Mouse (Mus musculus): ENCODE measurements around the gene Cd163. TPM values are rescaled to one million over a fixed set of nuclear protein-coding genes. Genes with fewer than 3 reads are reported as not detected.
A peak's percentile ranks its signal among the peaks of the same experiment; 100 is the strongest.

Cd163 gene
- polyA plus RNA-seq, 1 experiment = 12.0 TPM

- no peak overlapping the region for H3K4me3 ChIP-seq (ENCODE audit: insufficient read depth, low read depth, low read length)
- no peak overlapping the region for H3K27ac ChIP-seq (replicated peaks; ENCODE audit: low read depth, low read length)
Measured at GRCm38 (mm10) chr6:124328394-124328991, 24.0 kb downstream of the Cd163 start.

GRCm38 (mm10) chr6:124329622-124330021 lies 25.2 kb downstream of the Cd163 start:
- no peak overlapping the region for H3K27ac ChIP-seq (replicated peaks; ENCODE audit: low read depth, low read length)
- no peaks in the 10 kb centered on the region for H3K4me1 ChIP-seq (ENCODE audit: control insufficient read depth, insufficient read depth, insufficient read length, low read length)
- no peak overlapping the region for H3K4me3 ChIP-seq (ENCODE audit: insufficient read depth, low read depth, low read length)

More at GRCm38 (mm10) chr6:124328394-124328991, 24.0 kb downstream of the Cd163 start:
- H3K4me1 ChIP-seq (ENCODE audit: control insufficient read depth, insufficient read depth, insufficient read length, low read length) = no peaks in the 10 kb centered on the region

- Histone ChIP-seq H3K27ac (replicated peaks; ENCODE audit: low read depth, low read length) (no peak overlapping the region), H3K4me3 (ENCODE audit: insufficient read depth, low read depth, low read length) (no peak overlapping the region), H3K4me1 (ENCODE audit: control insufficient read depth, insufficient read depth, insufficient read length, low read length) (no peaks in the 10 kb centered on the region)
Measured at GRCm38 (mm10) chr6:124345096-124345495, 40.6 kb downstream of the Cd163 start.

- H3K4me1 ChIP-seq (ENCODE audit: control insufficient read depth, insufficient read depth, insufficient read length, low read length) = no peaks in the 10 kb centered on the region
- H3K4me3 ChIP-seq (ENCODE audit: insufficient read depth, low read depth, low read length) = no peak overlapping the region
- no peak overlapping the region for H3K27ac ChIP-seq (replicated peaks; ENCODE audit: low read depth, low read length)
Measured at GRCm38 (mm10) chr6:124346613-124347012, 42.2 kb downstream of the Cd163 start.

- Histone ChIP-seq H3K27ac (replicated peaks; ENCODE audit: low read depth, low read length) (no peak overlapping the region), H3K4me1 (ENCODE audit: control insufficient read depth, insufficient read depth, insufficient read length, low read length) (no peaks in the 10 kb centered on the region), H3K4me3 (ENCODE audit: insufficient read depth, low read depth, low read length) (no peak overlapping the region)
Measured at GRCm38 (mm10) chr6:124353246-124353645, 48.8 kb downstream of the Cd163 start.

GRCm38 (mm10) chr6:124358953-124359352 lies 54.5 kb downstream of the Cd163 start:
- Histone ChIP-seq H3K4me3 (ENCODE audit: insufficient read depth, low read depth, low read length) (no peak overlapping the region), H3K4me1 (ENCODE audit: control insufficient read depth, insufficient read depth, insufficient read length, low read length) (no peaks in the 10 kb centered on the region), H3K27ac (replicated peaks; ENCODE audit: low read depth, low read length) (no peak overlapping the region)

- H3K4me1 ChIP-seq (ENCODE audit: control insufficient read depth, insufficient read depth, insufficient read length, low read length) = no peaks in the 10 kb centered on the region
- no peak overlapping the region for H3K27ac ChIP-seq (replicated peaks; ENCODE audit: low read depth, low read length)
Measured at GRCm38 (mm10) chr6:124360549-124360948, 56.1 kb downstream of the Cd163 start.

GRCm38 (mm10) chr6:124364328-124364727 lies 59.9 kb downstream of the Cd163 start:
- H3K27ac ChIP-seq (replicated peaks; ENCODE audit: low read depth, low read length) = no peak overlapping the region
- no peak overlapping the region for H3K4me3 ChIP-seq (ENCODE audit: insufficient read depth, low read depth, low read length)
- H3K4me1 ChIP-seq (ENCODE audit: control insufficient read depth, insufficient read depth, insufficient read length, low read length) = no peaks in the 10 kb centered on the region

More at GRCm38 (mm10) chr6:124360549-124360948, 56.1 kb downstream of the Cd163 start:
- H3K4me3 ChIP-seq (ENCODE audit: insufficient read depth, low read depth, low read length) = no peak overlapping the region

- peak overlapping the region; percentile 84 for H3K27ac ChIP-seq (replicated peaks; ENCODE audit: low read depth, low read length)
- H3K4me3 ChIP-seq (ENCODE audit: insufficient read depth, low read depth, low read length) = no peak overlapping the region
- peaks cover 3% of the 10 kb centered on the region; the same call in 1 of the 2 replicates for H3K4me1 ChIP-seq (ENCODE audit: control insufficient read depth, insufficient read depth, insufficient read length, low read length)
Measured at GRCm38 (mm10) chr6:124373584-124374206, 69.2 kb downstream of the Cd163 start.

- Histone ChIP-seq H3K4me3 (ENCODE audit: insufficient read depth, low read depth, low read length) (no peak overlapping the region), H3K4me1 (ENCODE audit: control insufficient read depth, insufficient read depth, insufficient read length, low read length) (peaks cover 3% of the 10 kb centered on the region; the same call in 1 of the 2 replicates), H3K27ac (replicated peaks; ENCODE audit: low read depth, low read length) (peak overlapping the region; percentile 81; the same call in 1 of the 2 replicates)
Measured at GRCm38 (mm10) chr6:124374683-124375082, 70.2 kb downstream of the Cd163 start.

GRCm38 (mm10) chr6:124375435-124375884 lies 71.0 kb downstream of the Cd163 start:
- Histone ChIP-seq H3K4me3 (ENCODE audit: insufficient read depth, low read depth, low read length) (no peak overlapping the region), H3K27ac (replicated peaks; ENCODE audit: low read depth, low read length) (peak overlapping the region; percentile 81), H3K4me1 (ENCODE audit: control insufficient read depth, insufficient read depth, insufficient read length, low read length) (peaks cover 3% of the 10 kb centered on the region; the same call in 1 of the 2 replicates)

GRCm38 (mm10) chr6:124376311-124376710 lies 71.9 kb downstream of the Cd163 start:
- Histone ChIP-seq H3K4me3 (ENCODE audit: insufficient read depth, low read depth, low read length) (no peak overlapping the region), H3K4me1 (ENCODE audit: control insufficient read depth, insufficient read depth, insufficient read length, low read length) (peaks cover 3% of the 10 kb centered on the region; the same call in 1 of the 2 replicates), H3K27ac (replicated peaks; ENCODE audit: low read depth, low read length) (peak overlapping the region; percentile 76)

- no peak overlapping the region for H3K4me3 ChIP-seq (ENCODE audit: insufficient read depth, low read depth, low read length)
- peaks cover 3% of the 10 kb centered on the region; the same call in 1 of the 2 replicates for H3K4me1 ChIP-seq (ENCODE audit: control insufficient read depth, insufficient read depth, insufficient read length, low read length)
- no peak overlapping the region for H3K27ac ChIP-seq (replicated peaks; ENCODE audit: low read depth, low read length)
Measured at GRCm38 (mm10) chr6:124377494-124378255, 73.2 kb downstream of the Cd163 start.

- H3K4me3 ChIP-seq (ENCODE audit: insufficient read depth, low read depth, low read length) = no peak overlapping the region
- no peaks in the 10 kb centered on the region for H3K4me1 ChIP-seq (ENCODE audit: control insufficient read depth, insufficient read depth, insufficient read length, low read length)
- H3K27ac ChIP-seq (replicated peaks; ENCODE audit: low read depth, low read length) = no peak overlapping the region
Measured at GRCm38 (mm10) chr6:124379331-124379730, 74.9 kb downstream of the Cd163 start.

Measured in brown adipose tissue, adult 24 weeks (tissue).